Mouse (Mus musculus) retina, adult 2 months (tissue): ENCODE data around the gene Olfr1046.
"Not testable (repeated sequence)": the region's sequence is repeated elsewhere in the genome, so short reads cannot be mapped to it uniquely, and the experiment has no call there.

Source experiments
- DNase-seq: peaks from one replicate; pipeline ENCODE4 v3.0.0-alpha.2; 2012; ENCODE audit warnings: low read depth, low spot score

The Olfr1046 gene

DNA sequence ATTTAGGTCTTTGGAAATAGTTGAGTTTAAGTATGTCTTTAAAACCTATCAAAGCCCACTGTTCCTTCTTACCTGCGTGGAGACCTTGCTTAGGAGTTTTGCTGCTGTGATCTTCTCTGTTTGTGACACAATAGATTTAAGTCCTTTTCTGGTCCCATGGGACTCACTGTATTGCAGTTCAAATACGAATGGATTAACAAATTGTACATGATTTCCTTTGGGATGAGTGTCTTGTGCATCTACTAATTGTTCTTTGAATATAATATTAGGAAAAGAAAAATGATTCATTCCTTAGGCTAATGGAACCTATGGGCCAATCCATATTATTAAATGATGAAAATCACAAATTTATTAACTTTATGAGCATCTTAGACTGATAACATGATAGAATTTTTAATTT is at the start of gene Olfr1046:
Gene Olfr1046, minus strand, starts transcription at position 101 of the 400 bp plus-strand sequence.
- no peak for DNase-seq

DNA sequence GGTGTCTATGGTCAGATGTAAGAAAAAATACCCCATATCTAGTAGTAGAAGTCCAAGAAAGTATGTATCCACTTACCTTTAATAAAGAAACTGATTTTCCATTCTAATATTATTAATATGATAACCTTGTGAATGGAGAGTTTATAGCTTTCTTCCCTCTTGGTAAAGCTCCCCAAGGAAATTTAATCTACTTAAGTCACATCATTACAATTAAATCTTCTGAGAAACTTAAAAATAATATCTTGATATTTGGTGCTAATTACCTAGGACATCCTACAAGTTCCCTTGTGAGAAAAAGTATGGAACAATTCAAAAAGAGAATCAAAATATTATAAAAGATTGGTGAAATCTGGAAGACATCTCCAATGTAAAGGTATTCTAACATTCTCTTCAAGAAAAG is 39.1 kb upstream of the Olfr1046 start, which contains the start of gene Olfr1049:
Gene Olfr1049, minus strand, starts transcription at position 101 of the 400 bp plus-strand sequence.
- DNase-seq = not testable (repeated sequence)

DNA sequence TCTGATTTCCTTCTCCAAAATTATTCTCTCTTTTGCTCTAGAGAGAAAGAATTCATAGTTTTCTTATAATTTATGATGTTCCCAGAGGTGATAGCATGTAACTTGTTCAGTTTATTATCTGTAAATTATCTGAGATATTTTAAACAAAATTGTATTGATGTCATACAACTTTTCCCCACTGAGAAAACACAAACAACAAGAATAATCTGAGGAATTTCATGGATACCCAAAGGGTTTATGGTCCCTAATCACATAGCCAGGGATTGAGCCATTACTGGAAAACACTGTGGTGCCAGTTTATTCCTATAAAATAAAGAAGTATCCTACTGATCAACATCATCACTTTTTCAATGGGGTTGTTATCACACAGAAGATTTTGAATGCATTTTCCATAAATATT is 21.1 kb upstream of the Olfr1046 start, which contains the start of gene Olfr1048:
Gene Olfr1048, minus strand, starts transcription at position 101 of the 400 bp plus-strand sequence.
- DNase-seq = no peak

DNA sequence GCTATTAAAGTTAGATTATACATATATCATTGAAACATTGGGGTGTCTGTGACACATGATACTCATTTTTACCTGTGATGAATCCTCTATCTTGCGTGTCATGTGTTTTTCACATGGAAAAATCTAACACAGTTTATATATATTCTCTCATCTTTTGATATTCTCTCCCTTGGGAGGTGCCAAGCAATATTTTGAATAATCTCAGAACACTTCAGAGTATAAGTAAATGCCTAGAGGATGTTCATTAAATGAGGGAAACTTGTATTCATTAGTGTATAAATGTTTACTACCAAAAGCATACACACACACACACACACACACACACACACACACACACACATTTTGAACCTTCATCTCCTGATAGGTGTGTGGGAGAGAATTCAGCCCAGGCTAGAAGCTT is 12.2 kb upstream of the Olfr1046 start, which contains the start of gene Olfr1047:
Gene Olfr1047, minus strand, starts transcription at position 101 of the 400 bp plus-strand sequence.
- no peak for DNase-seq

DNA sequence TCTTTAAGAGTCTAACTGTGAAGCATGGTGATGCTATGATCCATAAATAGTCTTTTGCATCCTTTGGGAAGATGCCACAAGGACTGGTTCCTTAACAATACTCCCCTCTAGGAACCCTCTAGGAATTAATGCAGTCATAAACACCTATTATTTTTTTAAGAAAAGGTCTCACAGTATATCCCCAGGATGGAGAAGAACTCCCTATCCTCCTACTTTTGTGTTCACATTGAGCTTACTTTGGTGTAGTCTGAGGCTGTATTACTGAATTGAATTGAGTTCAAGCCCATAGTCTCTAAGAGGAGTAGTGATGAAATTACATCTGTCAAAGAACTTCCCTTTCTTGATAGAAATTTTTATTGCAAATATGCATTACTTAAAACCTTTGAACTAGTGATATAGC is 16.2 kb downstream of the Olfr1046 start, which contains the start of gene Olfr1045:
Gene Olfr1045, minus strand, starts transcription at position 101 of the 400 bp plus-strand sequence.
- no peak for DNase-seq

DNA sequence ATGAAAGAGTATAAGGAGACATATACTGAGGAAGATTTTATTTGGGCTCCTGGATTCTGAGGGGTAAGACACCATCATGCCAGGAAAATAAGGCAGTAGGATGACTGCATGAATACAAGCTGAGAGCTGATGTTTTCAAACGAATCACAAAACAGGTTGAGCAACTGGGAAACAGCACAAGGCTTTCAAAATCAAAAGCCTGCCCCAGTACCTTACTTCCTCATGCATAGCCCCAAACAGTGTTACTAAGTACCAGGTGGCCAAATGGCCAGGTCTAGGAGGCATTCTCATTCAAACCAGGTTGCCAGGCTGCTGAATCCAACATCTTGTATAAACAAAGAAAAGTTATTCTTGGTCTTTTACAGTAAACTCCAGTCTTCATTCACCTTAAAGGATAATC is 23.3 kb downstream of the Olfr1046 start:
- DNase-seq = no peak

DNA sequence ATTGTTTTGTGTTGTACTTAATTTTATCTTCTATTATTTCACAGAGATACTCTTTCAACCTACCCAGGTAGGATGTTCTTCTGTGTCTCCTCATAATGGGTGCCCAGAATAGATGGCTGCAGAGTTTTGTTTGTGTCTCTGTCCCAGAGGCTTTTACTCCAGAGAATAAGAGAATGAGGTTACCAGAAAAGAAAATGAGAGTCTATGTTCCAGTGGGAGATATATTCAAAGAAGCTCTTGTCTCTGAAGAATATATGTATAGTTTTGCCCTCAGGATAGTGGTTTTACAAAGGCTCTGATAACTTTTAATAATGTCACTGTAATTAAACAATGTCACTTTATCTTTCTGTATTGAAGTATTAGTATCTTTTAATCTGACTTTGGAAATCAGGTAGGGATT is 33.5 kb downstream of the Olfr1046 start, which contains the start of gene Olfr52:
Gene Olfr52, minus strand, starts transcription at position 101 of the 400 bp plus-strand sequence.
- DNase-seq = no peak

DNA sequence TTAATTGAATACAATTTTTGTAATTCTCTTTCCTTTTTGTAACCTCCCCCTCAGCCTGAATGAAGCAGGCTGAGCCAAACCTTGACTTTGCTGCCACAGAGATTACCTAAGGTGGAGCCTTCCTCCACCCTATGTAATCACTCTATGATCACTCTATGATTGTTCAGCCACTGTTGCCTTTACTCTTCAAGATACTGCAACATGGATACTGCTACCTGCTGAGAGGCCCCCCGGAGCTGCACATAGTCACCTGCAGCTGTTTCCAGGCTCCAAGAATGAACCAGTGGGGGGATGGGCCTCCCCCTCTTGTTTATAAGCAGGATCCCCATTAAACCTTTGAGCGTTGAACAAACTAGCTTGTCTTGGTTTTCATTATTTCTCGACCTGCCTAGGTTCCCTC is 39.2 kb downstream of the Olfr1046 start:
- DNase-seq = no peak

DNA sequence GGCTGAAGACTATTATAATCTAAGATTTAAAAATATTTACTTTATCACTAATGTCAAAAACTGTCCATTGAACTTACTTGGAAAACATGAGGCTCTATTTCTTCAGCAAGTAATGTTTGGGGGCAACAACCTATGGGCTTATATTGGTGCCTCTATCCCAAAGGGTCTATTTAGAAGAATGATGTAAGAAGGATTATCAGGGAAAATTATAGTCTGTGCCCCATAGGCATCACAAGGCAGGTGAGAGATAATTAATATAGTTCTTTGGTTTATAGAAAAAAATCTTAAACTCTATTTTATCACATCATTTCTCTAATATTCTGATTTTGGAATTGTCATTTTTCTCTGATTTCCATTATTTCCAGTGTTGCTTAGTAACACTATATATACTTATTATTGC is 41.4 kb downstream of the Olfr1046 start, which contains the start of gene Olfr1044:
Gene Olfr1044, minus strand, starts transcription at position 101 of the 400 bp plus-strand sequence.
- DNase-seq = no peak

DNA sequence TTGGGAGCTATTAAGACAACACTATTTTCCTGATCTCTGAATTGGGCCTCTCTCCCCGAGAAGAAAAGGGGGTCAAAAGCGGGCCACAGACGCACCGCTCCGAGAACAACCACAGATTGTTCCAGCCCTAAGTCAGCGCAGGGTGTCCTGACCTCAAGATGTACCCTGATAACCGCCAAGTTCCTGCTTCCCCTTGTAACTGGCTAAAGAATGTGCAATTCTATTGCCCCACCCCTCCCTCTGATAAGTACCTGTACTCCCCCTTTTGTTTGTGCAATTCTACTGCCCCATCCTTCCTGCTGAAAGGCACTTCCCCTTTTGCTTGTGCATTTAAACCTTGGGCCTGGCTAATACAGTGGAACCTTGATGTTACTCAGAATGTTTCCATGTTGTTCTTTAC is 43.7 kb downstream of the Olfr1046 start:
- DNase-seq = not testable (repeated sequence)

DNA sequence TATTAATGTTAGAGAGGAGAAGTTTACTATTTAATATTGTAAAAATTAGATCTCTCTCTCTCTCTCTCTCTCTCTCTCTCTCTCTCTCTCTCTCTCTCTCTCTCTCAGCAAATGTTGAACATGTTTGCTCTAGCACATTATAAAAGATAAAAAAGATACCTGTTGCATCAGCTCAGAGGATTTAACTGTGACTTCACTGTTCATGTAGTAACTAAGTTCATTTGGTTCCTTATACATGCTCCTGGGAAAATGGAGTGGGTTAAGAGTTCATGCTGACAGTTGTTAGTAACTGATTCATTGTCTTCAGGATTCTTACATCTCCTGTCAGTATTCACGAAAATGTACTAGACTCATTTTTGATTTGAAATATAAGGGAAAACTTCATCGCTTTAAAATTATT is 51.7 kb downstream of the Olfr1046 start, which contains the start of gene Olfr1043:
Gene Olfr1043, minus strand, starts transcription at position 101 of the 400 bp plus-strand sequence.
- no peak for DNase-seq
